Mouse (Mus musculus): ENCODE data around the gene Rtl5. TPM values are rescaled to one million over a fixed set of nuclear protein-coding genes. Genes with fewer than 3 reads are reported as not detected.
"Not testable (repeated sequence)": the region's sequence is repeated elsewhere in the genome, so short reads cannot be mapped to it uniquely, and the experiment has no call there.

Rtl5 gene
- polyA plus RNA-seq (2012; rRNA removed) = 64.7 and 82.5 TPM in 2 replicates

DNA sequence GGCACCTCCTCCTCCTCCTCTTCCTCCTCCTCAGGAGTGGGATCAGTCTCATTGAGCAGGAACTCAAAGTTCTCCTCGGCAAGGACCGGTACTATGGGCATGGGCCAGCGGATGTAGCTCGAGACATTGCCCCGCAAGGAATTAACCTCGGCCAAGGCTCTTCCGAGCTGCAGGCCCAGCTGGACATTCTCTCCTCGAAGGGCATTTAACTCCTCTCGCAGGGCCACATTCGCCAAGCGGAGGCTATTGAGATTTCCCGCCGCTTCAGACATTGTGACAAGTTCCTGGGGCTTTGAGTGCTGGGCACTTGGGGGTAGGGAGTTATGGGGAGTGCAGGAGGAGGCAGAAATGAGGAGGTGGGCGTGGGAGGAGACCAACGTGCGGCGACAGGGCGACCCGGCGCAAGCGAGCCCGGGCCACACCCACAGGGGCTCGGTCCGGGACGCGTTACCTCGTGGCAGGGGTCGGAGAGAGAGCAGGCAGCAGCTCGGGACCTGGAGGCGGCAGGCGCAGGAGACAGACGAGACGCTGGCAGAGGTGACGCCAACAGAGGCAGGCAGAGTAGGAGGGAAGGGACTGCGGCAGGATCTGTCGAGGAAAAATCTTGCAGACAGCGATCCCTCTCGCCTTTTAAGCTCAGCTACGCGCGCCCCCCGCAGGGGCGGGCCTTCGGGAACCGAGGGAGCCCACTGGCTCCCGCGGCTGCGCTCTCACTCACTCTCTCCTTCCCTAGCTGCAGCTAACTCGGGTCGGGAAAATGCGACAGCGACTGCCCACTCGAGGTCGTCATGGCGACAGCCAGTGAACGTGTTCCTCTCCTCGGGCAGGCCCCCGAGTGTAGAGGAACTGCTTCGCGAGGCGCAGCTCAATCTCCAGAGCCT lies at the start of gene Rtl5:
Gene Rtl5, minus strand, starts transcription at position 714 of the 881 bp plus-strand sequence.
- DNase-seq (ENCODE audit: low read depth) = peak; percentile 97
- TF ChIP-seq POLR2A (IDR thresholded peaks at IDR 0.05; ENCODE audit: borderline replicate concordance, extremely low read depth, insufficient read depth, insufficient read length, poor library complexity, severe bottlenecking) (0 out of 2 replicates have a peak, but pooled peaks have one; percentile 21), CTCF (IDR thresholded peaks at IDR 0.05; ENCODE audit: borderline replicate concordance, extremely low read depth, insufficient read depth, insufficient read length) (no peak)

DNA sequence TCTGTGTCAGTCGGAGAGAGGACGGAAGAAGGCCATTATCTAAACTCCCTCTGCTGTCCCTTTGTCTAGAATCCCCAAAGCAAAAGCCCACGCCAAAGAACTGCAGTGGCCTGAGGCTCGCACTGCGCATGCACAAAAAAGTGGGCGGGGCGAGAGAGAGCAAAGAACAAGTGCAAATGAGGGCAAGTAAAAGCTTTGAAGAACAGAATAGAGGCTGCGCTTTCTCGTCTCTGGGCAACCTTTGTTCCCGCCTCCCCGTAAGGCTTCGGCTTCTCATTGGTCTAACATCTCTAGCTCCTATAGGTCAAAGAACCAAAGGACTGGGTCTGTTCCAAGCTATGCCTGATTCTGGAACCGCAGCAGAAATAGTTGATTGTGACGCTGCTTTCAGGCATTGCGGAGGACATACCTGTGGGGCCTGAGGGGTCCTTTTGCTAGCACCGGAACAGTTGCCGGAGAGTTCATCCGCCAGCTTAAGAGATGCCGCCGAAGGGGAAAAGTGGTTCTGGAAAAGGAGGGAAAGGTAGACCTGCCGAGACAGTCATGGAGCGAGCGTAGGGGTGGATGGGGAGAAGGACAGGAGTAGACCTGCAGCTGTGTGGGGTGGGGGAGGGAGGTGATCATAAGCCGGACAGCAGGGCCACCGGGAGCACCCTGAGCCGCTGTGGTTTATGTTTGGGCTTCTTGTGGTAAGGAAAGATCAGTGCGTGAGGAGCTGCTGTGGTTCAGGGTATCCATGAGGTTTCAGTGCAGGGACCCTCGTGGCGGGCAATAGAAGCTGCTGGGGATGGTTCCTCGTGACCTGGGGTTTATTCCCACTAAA lies 48.1 kb upstream of the Rtl5 start, which contains the start of gene Pin4:
Gene Pin4, plus strand, starts transcription at position 406 of the 823 bp plus-strand sequence.
- DNase-seq (ENCODE audit: low read depth) = peak; percentile 99
- TF ChIP-seq POLR2A (IDR thresholded peaks at IDR 0.05; ENCODE audit: borderline replicate concordance, extremely low read depth, insufficient read depth, insufficient read length, poor library complexity, severe bottlenecking) (no peak), CTCF (IDR thresholded peaks at IDR 0.05; ENCODE audit: borderline replicate concordance, extremely low read depth, insufficient read depth, insufficient read length) (no peak)

GRCm38 (mm10) chrX:102115676-102116075 lies 44.6 kb upstream of the Rtl5 start:
- TF ChIP-seq CTCF (IDR thresholded peaks at IDR 0.05; ENCODE audit: borderline replicate concordance, extremely low read depth, insufficient read depth, insufficient read length) (no peak), POLR2A (IDR thresholded peaks at IDR 0.05; ENCODE audit: borderline replicate concordance, extremely low read depth, insufficient read depth, insufficient read length, poor library complexity, severe bottlenecking) (no peak)
- peak; percentile 79 for DNase-seq (ENCODE audit: low read depth)

DNA sequence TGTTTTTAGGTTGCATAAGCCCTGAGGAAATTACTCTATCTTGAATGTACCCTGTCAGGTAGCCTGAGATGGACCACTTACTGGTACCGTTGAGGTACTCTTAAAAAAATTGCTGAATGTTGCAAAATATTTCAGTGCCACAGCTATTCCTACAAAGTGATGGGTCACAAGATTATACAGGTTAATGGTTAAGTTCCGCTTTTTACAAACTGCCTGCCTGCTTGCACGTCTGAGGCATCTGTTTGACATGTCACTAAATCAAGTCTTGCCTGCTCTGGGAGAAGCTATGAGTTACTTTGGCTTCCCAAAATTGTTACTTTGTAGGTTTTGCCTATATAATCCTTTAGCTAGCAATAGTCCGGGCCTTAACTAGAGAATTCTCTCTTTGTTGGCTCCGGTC lies 38.2 kb upstream of the Rtl5 start:
- not testable (repeated sequence) for DNase-seq (ENCODE audit: low read depth)

GRCm38 (mm10) chrX:102103830-102104229 lies 32.7 kb upstream of the Rtl5 start:
- not testable (repeated sequence) for DNase-seq (ENCODE audit: low read depth)

DNA sequence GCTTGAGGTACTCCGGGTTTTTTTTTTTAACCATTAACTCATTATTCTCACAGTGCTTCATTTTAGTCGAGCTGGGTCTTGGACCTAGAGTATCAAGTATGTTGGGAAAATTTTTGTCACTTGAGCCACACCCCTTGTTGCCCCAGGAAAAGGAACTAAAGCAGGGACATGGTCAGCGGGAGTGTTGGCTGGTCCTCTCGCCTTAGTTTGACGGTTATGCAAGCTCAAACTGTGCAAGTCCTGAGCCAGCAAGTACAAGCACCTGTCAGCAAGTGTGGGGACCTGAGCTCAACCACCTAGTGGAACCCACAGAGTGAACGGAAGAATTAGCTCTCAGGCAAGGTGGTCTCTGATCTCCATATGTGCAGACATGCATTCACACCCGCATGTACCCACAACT lies 30.8 kb upstream of the Rtl5 start:
- no peak for DNase-seq (ENCODE audit: low read depth)
- TF ChIP-seq CTCF (IDR thresholded peaks at IDR 0.05; ENCODE audit: borderline replicate concordance, extremely low read depth, insufficient read depth, insufficient read length) (no peak), POLR2A (IDR thresholded peaks at IDR 0.05; ENCODE audit: borderline replicate concordance, extremely low read depth, insufficient read depth, insufficient read length, poor library complexity, severe bottlenecking) (no peak)

GRCm38 (mm10) chrX:102094381-102094904 lies 23.3 kb upstream of the Rtl5 start:
- no peak for TF ChIP-seq CTCF (IDR thresholded peaks at IDR 0.05; ENCODE audit: borderline replicate concordance, extremely low read depth, insufficient read depth, insufficient read length)
- DNase-seq (ENCODE audit: low read depth) = no peak

- TF ChIP-seq POLR2A (IDR thresholded peaks at IDR 0.05; ENCODE audit: borderline replicate concordance, extremely low read depth, insufficient read depth, insufficient read length, poor library complexity, severe bottlenecking) (no peak), CTCF (IDR thresholded peaks at IDR 0.05; ENCODE audit: borderline replicate concordance, extremely low read depth, insufficient read depth, insufficient read length) (no peak)
- no peak for DNase-seq (ENCODE audit: low read depth)
These were observed 19.5 kb upstream of the Rtl5 start for GRCm38 (mm10) chrX:102090605-102091004.

DNA sequence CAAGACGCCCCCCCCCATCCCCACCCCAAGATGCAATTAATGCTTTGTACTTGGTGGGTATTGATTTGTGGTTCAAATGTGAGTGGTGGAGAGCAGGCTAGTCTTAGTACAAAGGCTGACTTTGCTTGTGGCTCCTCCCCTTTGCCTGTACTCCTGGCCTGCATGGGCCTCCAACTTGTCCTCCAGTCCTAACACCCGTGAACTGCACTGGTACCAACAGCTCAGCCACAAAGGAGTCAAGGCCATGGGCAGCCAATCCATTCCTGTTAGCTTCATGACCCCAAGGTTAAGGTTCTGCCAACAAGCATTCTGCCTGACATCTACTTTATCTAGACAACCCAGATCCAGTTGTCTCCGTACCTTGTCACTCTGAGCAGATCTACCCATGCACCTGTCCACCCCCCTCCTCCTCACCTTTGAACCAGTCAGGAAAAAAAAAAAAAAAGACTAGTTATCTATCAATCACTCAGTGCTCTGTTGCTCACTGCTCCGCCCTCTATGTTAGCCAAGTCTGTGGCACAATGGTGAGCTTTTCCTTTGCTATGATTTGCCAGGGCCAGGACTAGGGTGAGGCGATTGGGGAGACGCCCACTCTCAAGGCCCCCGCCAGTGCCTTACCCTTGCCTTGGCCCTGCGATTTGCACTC lies 14.8 kb upstream of the Rtl5 start:
- TF ChIP-seq POLR2A (IDR thresholded peaks at IDR 0.05; ENCODE audit: borderline replicate concordance, extremely low read depth, insufficient read depth, insufficient read length, poor library complexity, severe bottlenecking) = no peak
- TF ChIP-seq CTCF (IDR thresholded peaks at IDR 0.05; ENCODE audit: borderline replicate concordance, extremely low read depth, insufficient read depth, insufficient read length) = no peak
- no peak for DNase-seq (ENCODE audit: low read depth)

DNA sequence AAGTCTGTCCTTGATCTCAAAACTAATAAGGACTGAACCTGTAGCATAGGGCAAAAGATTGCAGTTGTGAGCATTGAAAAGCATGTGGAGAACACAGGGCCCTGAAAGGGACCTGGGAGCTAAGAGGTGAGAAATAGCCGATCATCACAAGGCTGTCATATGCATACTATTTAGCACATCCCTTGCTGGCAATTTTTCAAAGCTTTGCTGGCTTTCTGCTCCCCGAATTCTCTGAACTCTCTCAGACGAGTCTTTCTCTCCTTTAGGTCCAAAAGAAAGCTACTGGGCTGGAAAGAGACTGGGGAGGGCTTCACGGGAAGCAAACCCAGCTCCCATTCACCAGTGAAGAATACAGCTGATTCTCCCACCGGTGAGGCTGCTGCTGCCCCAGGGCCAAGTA lies 11.2 kb upstream of the Rtl5 start:
- no peak for TF ChIP-seq CTCF (IDR thresholded peaks at IDR 0.05; ENCODE audit: borderline replicate concordance, extremely low read depth, insufficient read depth, insufficient read length)
- TF ChIP-seq POLR2A (IDR thresholded peaks at IDR 0.05; ENCODE audit: borderline replicate concordance, extremely low read depth, insufficient read depth, insufficient read length, poor library complexity, severe bottlenecking) = no peak
- peak; percentile 62 for DNase-seq (ENCODE audit: low read depth)

DNA sequence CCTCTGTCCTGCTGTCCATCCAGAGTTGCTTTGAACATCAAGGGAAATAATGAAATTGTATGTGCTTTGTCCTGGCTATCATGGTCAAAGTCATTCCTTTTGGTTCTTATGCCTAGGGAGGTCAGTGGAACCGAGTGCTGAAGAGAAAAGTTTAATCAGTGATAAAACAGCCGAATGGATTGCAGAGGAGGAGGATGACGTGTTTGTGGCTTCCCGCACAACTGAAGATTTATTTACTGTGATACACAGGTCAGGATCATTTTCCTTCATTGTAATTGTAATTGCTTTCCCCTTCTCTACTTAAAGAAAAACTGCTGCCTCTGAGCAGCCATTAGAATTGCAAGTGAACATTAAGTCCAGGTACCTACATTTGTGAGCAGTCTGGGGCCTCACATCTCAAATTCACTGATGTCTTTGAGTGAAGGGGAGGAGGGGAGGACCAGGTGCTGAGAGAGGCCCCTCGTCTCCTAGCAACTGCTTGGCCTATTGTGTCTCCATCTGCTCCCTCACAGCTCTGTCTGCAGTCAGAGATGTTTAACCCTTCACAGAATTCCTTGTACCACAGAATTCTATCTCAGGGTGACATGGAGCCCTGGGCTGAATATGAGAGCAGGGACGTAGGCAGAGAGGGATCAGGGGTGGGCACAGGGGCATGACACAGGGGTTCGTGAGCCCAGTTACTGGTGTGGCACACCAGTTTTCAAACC lies 10.6 kb upstream of the Rtl5 start:
- no peak for TF ChIP-seq POLR2A (IDR thresholded peaks at IDR 0.05; ENCODE audit: borderline replicate concordance, extremely low read depth, insufficient read depth, insufficient read length, poor library complexity, severe bottlenecking)
- no peak for TF ChIP-seq CTCF (IDR thresholded peaks at IDR 0.05; ENCODE audit: borderline replicate concordance, extremely low read depth, insufficient read depth, insufficient read length)
- DNase-seq (ENCODE audit: low read depth) = peak; percentile 96

Data from brain, embryonic 14.5 days (tissue).